Mouse (Mus musculus) embryonic fibroblast, embryonic 13.5 days (primary cell): ENCODE results near the gene Fgr. TPM values are rescaled to one million over a fixed set of nuclear protein-coding genes. Genes with fewer than 3 reads are reported as not detected.

Experiments used
- H3K27ac ChIP-seq: 2 replicates; pipeline ENCODE4 v1.5.1; 2012; ENCODE audit warnings: low read length, control low read depth, inconsistent platforms; ENCODE audit not compliant: insufficient read depth
- H3K4me1 ChIP-seq: 2 replicates; pipeline ENCODE4 v1.6.1; 2011; ENCODE audit warnings: low read length; ENCODE audit not compliant: control insufficient read depth, insufficient read depth
- H3K4me3 ChIP-seq: 2 replicates; pipeline ENCODE4 v1.5.1; 2011; ENCODE audit warnings: mild to moderate bottlenecking, control low read depth, low read length; ENCODE audit not compliant: insufficient read depth
- CTCF ChIP-seq: IDR thresholded peaks from 2 replicates; pipeline ENCODE4 v1.5.1; 2011; ENCODE audit warnings: mild to moderate bottlenecking, control low read depth, low read length, moderate library complexity, borderline replicate concordance; ENCODE audit not compliant: insufficient read depth
- POLR2A ChIP-seq: IDR thresholded peaks from 2 replicates; pipeline ENCODE4 v1.6.1; 2011; ENCODE audit warnings: low read depth, mild to moderate bottlenecking, control low read depth, low read length, moderate library complexity
- polyA plus RNA-seq: library from polyadenylated mRNA; stranded (reverse); fragments of >200 nt; gene quantifications from 2 replicates; pipeline ENCODE4 v1.2.4, GENCODE M21; 2011; ENCODE audit warnings: low read depth; ENCODE audit not compliant: missing spikeins, insufficient read length

The Fgr gene
- polyA plus RNA-seq, 1 experiment, result not detected

GRCm38 (mm10) chr4:133007513-133008380, 33.9 kb downstream of the Fgr start:
- TF ChIP-seq POLR2A (no peak), CTCF (no peak)

GRCm38 (mm10) chr4:133009131-133009530, 35.2 kb downstream of the Fgr start:
- TF ChIP-seq CTCF (no peak), POLR2A (no peak)
- Histone ChIP-seq H3K4me1 (no peaks in the 10 kb centered on the region; the same call in 1 of the 2 replicates), H3K27ac (no peak overlapping the region), H3K4me3 (no peak overlapping the region)

More at GRCm38 (mm10) chr4:133007513-133008380, 33.9 kb downstream of the Fgr start:
- no peak overlapping the region for H3K27ac ChIP-seq
- H3K4me1 ChIP-seq, result no peaks in the 10 kb centered on the region
- no peak overlapping the region for H3K4me3 ChIP-seq

- H3K4me1 ChIP-seq, result no peaks in the 10 kb centered on the region; the same call in 1 of the 2 replicates
- H3K4me3 ChIP-seq, result no peak overlapping the region
- TF ChIP-seq POLR2A, result no peak
- no peak for TF ChIP-seq CTCF
- H3K27ac ChIP-seq, result no peak overlapping the region
Observed at GRCm38 (mm10) chr4:133009676-133010075, 35.8 kb downstream of the Fgr start.

GRCm38 (mm10) chr4:133010611-133011010, 36.7 kb downstream of the Fgr start:
- no peaks in the 10 kb centered on the region; the same call in 1 of the 2 replicates for H3K4me1 ChIP-seq
- no peak overlapping the region for H3K27ac ChIP-seq
- H3K4me3 ChIP-seq, result peak overlapping the region; percentile 83; the same call in 1 of the 2 replicates
- TF ChIP-seq CTCF (no peak), POLR2A (no peak)

GRCm38 (mm10) chr4:133011028-133011820, 37.3 kb downstream of the Fgr start, which contains the start of gene Ahdc1:
Ahdc1 (plus strand) TSS chr4:133011260.
- Histone ChIP-seq H3K27ac (peak within 1 kb of the TSS; percentile 84), H3K4me1 (no peaks in the 10 kb centered on the region; the same call in 1 of the 2 replicates), H3K4me3 (peak within 1 kb of the TSS; percentile 83)
- no peak for TF ChIP-seq CTCF
- peak; percentile 90 for TF ChIP-seq POLR2A

GRCm38 (mm10) chr4:133011821-133012775, 38.2 kb downstream of the Fgr start:
- Histone ChIP-seq H3K27ac (peak overlapping the region; percentile 93), H3K4me3 (peak overlapping the region; percentile 83), H3K4me1 (peaks cover 6% of the 10 kb centered on the region)
- no peak for TF ChIP-seq CTCF
- no peak for TF ChIP-seq POLR2A

- Histone ChIP-seq H3K27ac (peak overlapping the region; percentile 93), H3K4me1 (peaks cover 9% of the 10 kb centered on the region), H3K4me3 (peak overlapping the region; percentile 83)
- TF ChIP-seq POLR2A (no peak), CTCF (no peak)
Observed at GRCm38 (mm10) chr4:133012776-133013265, 38.9 kb downstream of the Fgr start.

GRCm38 (mm10) chr4:133013266-133013891, 39.5 kb downstream of the Fgr start:
- Histone ChIP-seq H3K4me1 (peaks cover 14% of the 10 kb centered on the region), H3K27ac (peak overlapping the region; percentile 93), H3K4me3 (peak overlapping the region; percentile 83)
- TF ChIP-seq POLR2A (peak; percentile 23; the same call in 1 of the 2 replicates), CTCF (no peak)
